Mouse (Mus musculus) liver, adult 2 months (tissue): ENCODE measurements around the gene Zc3hav1. TPM values are rescaled to one million over a fixed set of nuclear protein-coding genes. Genes with fewer than 3 reads are reported as not detected.

Experiments used
- DNase-seq: peaks from one replicate; pipeline ENCODE4 v3.0.0-alpha.2; 2011; ENCODE audit warnings: low read depth, low spot score; ENCODE audit errors: extremely low read depth
- H3K27ac ChIP-seq: fragments of 200-500 bp; replicated peaks from 2 replicates; pipeline ENCODE4 v1.5.1; 2012; ENCODE audit warnings: low read depth, mild to moderate bottlenecking, control low read depth, inconsistent platforms, low read length; ENCODE audit not compliant: insufficient read depth
- H3K27me3 ChIP-seq: fragments of 200-500 bp; 2 replicates; pipeline ENCODE4 v1.6.1; 2012; ENCODE audit warnings: mild to moderate bottlenecking, moderate library complexity, low read length, inconsistent platforms; ENCODE audit not compliant: control insufficient read depth, insufficient read depth
- H3K36me3 ChIP-seq: fragments of 200-500 bp; 2 replicates; pipeline ENCODE4 v1.6.1; 2012; ENCODE audit warnings: low read length, inconsistent platforms; ENCODE audit not compliant: control insufficient read depth, insufficient read depth
- H3K4me1 ChIP-seq: fragments of 200-500 bp; 2 replicates; pipeline ENCODE4 v1.6.1; 2011; ENCODE audit warnings: low read length; ENCODE audit not compliant: control insufficient read depth, insufficient read depth
- H3K4me3 ChIP-seq: fragments of 200-500 bp; 2 replicates; pipeline ENCODE4 v1.5.1; 2011; ENCODE audit warnings: low read depth, mild to moderate bottlenecking, control low read depth, low read length, moderate library complexity; ENCODE audit not compliant: insufficient read depth
- H3K79me2 ChIP-seq: fragments of 200-500 bp; 2 replicates; pipeline ENCODE4 v1.6.1; 2012; ENCODE audit warnings: inconsistent platforms, mild to moderate bottlenecking, low read length, moderate library complexity; ENCODE audit not compliant: control insufficient read depth, insufficient read depth
- H3K9ac ChIP-seq: fragments of 200-500 bp; 2 replicates; pipeline ENCODE4 v1.6.1; 2012; ENCODE audit warnings: low read depth, mild to moderate bottlenecking, control low read depth, inconsistent platforms, low read length
- CTCF ChIP-seq: fragments of 200-500 bp; IDR thresholded peaks from 2 replicates; pipeline ENCODE4 v1.5.1; 2011; ENCODE audit warnings: low read depth, low read length, control low read depth
- POLR2A ChIP-seq: fragments of 200-500 bp; IDR thresholded peaks from 2 replicates; pipeline ENCODE4 v1.6.1; 2011; ENCODE audit warnings: low read length, control low read depth; ENCODE audit not compliant: insufficient read depth; ENCODE audit errors: extremely low read depth
- WGBS: fragments of 180-500 bp; shearing (Covaris S2); methylation state at CpG from one replicate; pipeline ENCODE4 v1.1.7; 2018; 5-methylcytosine and 5-hydroxymethylcytosine counted together
- polyA plus RNA-seq: library from polyadenylated mRNA; depleted of rRNA; stranded (reverse); fragments of >200 nt; gene quantifications from 2 replicates; pipeline ENCODE4 v1.2.3, GENCODE M21; 2012; rRNA removed
- total RNA-seq: library from RNA; depleted of rRNA; stranded (reverse); fragments of >200 nt; gene quantifications from 2 replicates; pipeline ENCODE4 v1.2.3, GENCODE M21; 2014; rRNA removed

The Zc3hav1 gene
- total and polyA plus RNA-seq, 2 experiments = 17.0 to 27.9 TPM

GRCm38 (mm10) chr6:38263393-38264159 lies 90.8 kb downstream of the Zc3hav1 start:
- Histone ChIP-seq H3K27me3 (no peaks in the 10 kb centered on the region), H3K4me1 (peaks cover 3% of the 10 kb centered on the region), H3K4me3 (no peak overlapping the region), H3K79me2 (no peaks in the 10 kb centered on the region), H3K9ac (no peak overlapping the region), H3K27ac (no peak overlapping the region), H3K36me3 (no peaks in the 10 kb centered on the region)
- TF ChIP-seq CTCF = no peak
- TF ChIP-seq POLR2A = no peak
- peak; percentile 88 for DNase-seq
- 68% methylated on average over 5 of the region's 5 CpGs for WGBS

- Histone ChIP-seq H3K4me1 (peaks cover 3% of the 10 kb centered on the region), H3K79me2 (no peaks in the 10 kb centered on the region), H3K36me3 (no peaks in the 10 kb centered on the region), H3K27ac (no peak overlapping the region), H3K27me3 (no peaks in the 10 kb centered on the region), H3K4me3 (no peak overlapping the region), H3K9ac (no peak overlapping the region)
- WGBS = 84% methylated on average over 4 of the region's 4 CpGs
- no peak for DNase-seq
- TF ChIP-seq CTCF (0 out of 2 replicates have a peak, but pooled peaks have one; percentile 7), POLR2A (no peak)
Measured at GRCm38 (mm10) chr6:38261877-38262276, 92.5 kb downstream of the Zc3hav1 start.

DNA sequence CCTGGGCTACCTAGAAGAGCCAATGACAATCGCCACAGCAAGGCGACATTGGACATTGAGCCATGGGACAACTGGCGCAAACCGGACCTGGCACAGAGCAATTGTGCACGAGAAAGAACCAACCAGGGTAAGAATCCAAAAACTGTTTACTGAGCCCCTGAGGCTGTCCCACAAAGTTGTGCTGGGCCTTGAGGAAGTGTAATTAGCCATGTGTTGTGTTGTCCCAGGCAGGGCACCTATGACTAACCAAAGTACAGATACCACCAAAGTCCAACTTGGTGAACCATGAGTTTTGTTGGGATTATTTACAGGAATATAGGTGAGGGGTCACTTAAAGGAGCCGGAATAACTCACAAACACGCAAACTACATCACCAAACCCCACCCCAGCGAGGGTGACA lies 96.9 kb downstream of the Zc3hav1 start:
- Histone ChIP-seq H3K27ac (no peak overlapping the region), H3K9ac (no peak overlapping the region), H3K4me1 (peaks cover 5% of the 10 kb centered on the region; the same call in 1 of the 2 replicates), H3K36me3 (no peaks in the 10 kb centered on the region), H3K79me2 (no peaks in the 10 kb centered on the region), H3K27me3 (no peaks in the 10 kb centered on the region), H3K4me3 (no peak overlapping the region)
- no peak for TF ChIP-seq CTCF
- TF ChIP-seq POLR2A = no peak
- DNase-seq = peak; percentile 76
- 71% methylated on average over 8 of the region's 8 CpGs for WGBS

- H3K79me2 ChIP-seq = no peaks in the 10 kb centered on the region
- H3K4me3 ChIP-seq = no peak overlapping the region
- no peaks in the 10 kb centered on the region for H3K36me3 ChIP-seq
- H3K27ac ChIP-seq = no peak overlapping the region
- DNase-seq = no peak
- no peak overlapping the region for H3K9ac ChIP-seq
- TF ChIP-seq POLR2A (no peak), CTCF (no peak)
- 91% methylated on average over 4 of the region's 4 CpGs for WGBS
- H3K4me1 ChIP-seq = peaks cover 5% of the 10 kb centered on the region; the same call in 1 of the 2 replicates
- H3K27me3 ChIP-seq = no peaks in the 10 kb centered on the region
Measured at GRCm38 (mm10) chr6:38256793-38257192, 97.6 kb downstream of the Zc3hav1 start.

- no peaks in the 10 kb centered on the region for H3K36me3 ChIP-seq
- H3K27ac ChIP-seq = no peak overlapping the region
- WGBS = 81% methylated on average over 2 of the region's 2 CpGs
- no peak overlapping the region for H3K9ac ChIP-seq
- no peaks in the 10 kb centered on the region for H3K27me3 ChIP-seq
- H3K4me3 ChIP-seq = no peak overlapping the region
- TF ChIP-seq POLR2A (no peak), CTCF (no peak)
- DNase-seq = no peak
- H3K79me2 ChIP-seq = no peaks in the 10 kb centered on the region
- H3K4me1 ChIP-seq = peaks cover 5% of the 10 kb centered on the region; the same call in 1 of the 2 replicates
Measured at GRCm38 (mm10) chr6:38255794-38256193, 98.6 kb downstream of the Zc3hav1 start.

Other genes with a start within 250 kb of the Zc3hav1 start
- gene Tmem213, start 245.3 kb downstream of the Zc3hav1 start, total RNA-seq = not detected in 2 replicates
- not detected in 2 replicates for gene Tmem213, start 245.3 kb downstream of the Zc3hav1 start, polyA plus RNA-seq
- 0.20 and 0.28 TPM in 2 replicates for gene Atp6v0a4, start 230.0 kb downstream of the Zc3hav1 start, total RNA-seq
- gene Atp6v0a4, start 230.0 kb downstream of the Zc3hav1 start, polyA plus RNA-seq = 0.31 and 0.44 TPM in 2 replicates
- gene D630045J12Rik, start 100.6 kb downstream of the Zc3hav1 start, total RNA-seq = 0.46 and 0.47 TPM in 2 replicates
- 1.1 and 1.3 TPM in 2 replicates for gene D630045J12Rik, start 100.6 kb downstream of the Zc3hav1 start, polyA plus RNA-seq
- 0.18 and 0.27 TPM in 2 replicates for gene Zc3hav1l, start 55.3 kb downstream of the Zc3hav1 start, total RNA-seq
- gene Zc3hav1l, start 55.3 kb downstream of the Zc3hav1 start, polyA plus RNA-seq = 0.15 and 0.22 TPM in 2 replicates
- gene Ttc26, start 26.9 kb upstream of the Zc3hav1 start, total RNA-seq = 0.47 and 0.65 TPM in 2 replicates
- 0.10 and 0.11 TPM in 2 replicates for gene Ttc26, start 26.9 kb upstream of the Zc3hav1 start, polyA plus RNA-seq
- 7.9 and 10.6 TPM in 2 replicates for gene Ubn2, start 79.3 kb upstream of the Zc3hav1 start, total RNA-seq
- gene Ubn2, start 79.3 kb upstream of the Zc3hav1 start, polyA plus RNA-seq = 2.2 and 2.9 TPM in 2 replicates
- 63.7 and 93.6 TPM in 2 replicates for gene Fmc1, start 178.9 kb upstream of the Zc3hav1 start, total RNA-seq
- gene Fmc1, start 178.9 kb upstream of the Zc3hav1 start, polyA plus RNA-seq = 219 and 299 TPM in 2 replicates
- 96.2 and 128 TPM in 2 replicates for gene Luc7l2, start 196.7 kb upstream of the Zc3hav1 start, total RNA-seq
- 12.8 and 20.0 TPM in 2 replicates for gene Luc7l2, start 196.7 kb upstream of the Zc3hav1 start, polyA plus RNA-seq